7 mouse cellular contexts compared by ENCODE assay signal in the genomic region with DNA sequence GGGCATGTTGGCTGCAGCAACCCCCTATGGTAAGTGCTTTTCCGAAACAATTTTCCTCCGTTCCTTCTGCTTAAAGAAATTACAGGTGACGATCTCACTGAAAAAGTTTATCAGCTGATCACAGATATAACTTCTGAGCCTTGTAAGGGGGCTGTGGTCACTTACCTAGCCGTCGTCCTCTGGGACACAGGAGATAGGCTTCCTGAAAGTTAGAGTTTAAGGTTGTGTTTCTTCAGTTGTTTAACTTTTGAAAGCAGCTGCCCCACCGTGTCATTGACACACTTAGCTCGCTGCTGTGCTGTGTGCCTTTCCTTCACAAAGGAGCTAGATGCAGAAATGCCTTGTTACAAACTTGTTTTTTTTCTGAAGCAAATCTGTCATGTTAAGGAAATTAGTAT. TPM values are rescaled to one million over a fixed set of nuclear protein-coding genes. Genes with fewer than 3 reads are reported as not detected.
DNase-seq lines count a peak whose midpoint lies in the region; ATAC-seq and TF ChIP-seq lines count a peak whose summit lies in the region.

No protein-coding gene starts in this region.

- H3K36me3 ChIP-seq in lung, embryonic 14.5 days (ENCODE audit: insufficient read depth), result no peaks in the 10 kb centered on the region
- H3K36me3 ChIP-seq in erythroblast, embryonic 14.5 days (ENCODE audit: control insufficient read depth), result peaks cover 19% of the 10 kb centered on the region
- peaks cover 13% of the 10 kb centered on the region for H3K36me3 ChIP-seq in liver, embryonic 13.5 days
- no peaks in the 10 kb centered on the region for H3K36me3 ChIP-seq in stomach, embryonic 16.5 days (ENCODE audit: control insufficient read depth, insufficient read depth, low read length)

- peak overlapping the region; percentile 37 for H3K4me2 ChIP-seq in lung, embryonic 14.5 days
- peak overlapping the region; percentile 72 for H3K4me2 ChIP-seq in liver, embryonic 13.5 days
- peak overlapping the region; percentile 42 for H3K4me2 ChIP-seq in stomach, embryonic 16.5 days (ENCODE audit: low read depth, low read length)

- TF ChIP-seq CTCF in lung, embryonic 14.5 days (IDR thresholded peaks at IDR 0.05; ENCODE audit: low read depth), result no peak

- WGBS in lung, embryonic 14.5 days, result 56% methylated on average over 7 of the region's 7 CpGs
- WGBS in liver, embryonic 13.5 days (ENCODE audit: insufficient replicate concordance), result 11% methylated on average over 7 of the region's 7 CpGs
- WGBS in stomach, embryonic 16.5 days, result 56% methylated on average over 7 of the region's 7 CpGs

- no peaks in the 10 kb centered on the region for H3K27me3 ChIP-seq in lung, embryonic 14.5 days (ENCODE audit: insufficient read depth, low read length)
- no peaks in the 10 kb centered on the region for H3K27me3 ChIP-seq in erythroblast, embryonic 14.5 days (ENCODE audit: control insufficient read depth)
- H3K27me3 ChIP-seq in liver, embryonic 13.5 days, result no peaks in the 10 kb centered on the region
- no peaks in the 10 kb centered on the region for H3K27me3 ChIP-seq in stomach, embryonic 16.5 days (ENCODE audit: control insufficient read depth, insufficient read depth, low read length)

- H3K4me3 ChIP-seq in lung, embryonic 14.5 days (ENCODE audit: low read depth, low read length), result peak overlapping the region; percentile 2; the same call in 1 of the 2 replicates
- peak overlapping the region; percentile 66 for H3K4me3 ChIP-seq in erythroblast, embryonic 14.5 days (replicated peaks)
- H3K4me3 ChIP-seq in liver, embryonic 13.5 days (replicated peaks), result peak overlapping the region; percentile 64
- H3K4me3 ChIP-seq in stomach, embryonic 16.5 days (replicated peaks; ENCODE audit: low read length), result peak overlapping the region; percentile 20

- H3K27ac ChIP-seq in lung, embryonic 14.5 days (ENCODE audit: low read depth), result peak overlapping the region; percentile 42; the same call in 1 of the 2 replicates
- H3K27ac ChIP-seq in liver, embryonic 13.5 days, result peak overlapping the region; percentile 95
- H3K27ac ChIP-seq in stomach, embryonic 16.5 days (ENCODE audit: low read length), result peak overlapping the region; percentile 60

- 0 out of 2 replicates have a peak overlapping the region, but pooled peaks have one; percentile 4 for H3K9ac ChIP-seq in lung, embryonic 14.5 days
- peak overlapping the region; percentile 72 for H3K9ac ChIP-seq in liver, embryonic 13.5 days
- H3K9ac ChIP-seq in stomach, embryonic 16.5 days (ENCODE audit: low read length), result 0 out of 2 replicates have a peak overlapping the region, but pooled peaks have one; percentile 4

- ATAC-seq in lung, embryonic 14.5 days (ENCODE audit: insufficient read depth), result no peak
- peak; percentile 58 for ATAC-seq in liver, embryonic 13.5 days (ENCODE audit: low read depth)
- ATAC-seq in stomach, embryonic 16.5 days (ENCODE audit: insufficient read depth, low FRiP score), result no peak

- DNase-seq in lung, embryonic 14.5 days, result no peak
- no peak for DNase-seq in lung, postnatal 10 days
- DNase-seq in liver, embryonic 13.5 days, result no peak
- DNase-seq in kidney, postnatal 10 days, result no peak
- DNase-seq in lung, postnatal 36 days, result no peak

- no peaks in the 10 kb centered on the region for H3K9me3 ChIP-seq in lung, embryonic 14.5 days (ENCODE audit: low read depth, low read length)
- peaks cover 13% of the 10 kb centered on the region for H3K9me3 ChIP-seq in erythroblast, embryonic 14.5 days (ENCODE audit: control insufficient read depth, low read length)
- H3K9me3 ChIP-seq in liver, embryonic 13.5 days (replicated peaks), result peaks cover 8% of the 10 kb centered on the region
- peaks cover 3% of the 10 kb centered on the region; the same call in 1 of the 2 replicates for H3K9me3 ChIP-seq in stomach, embryonic 16.5 days (replicated peaks; ENCODE audit: control insufficient read depth, low read length)

- H3K4me1 ChIP-seq in lung, embryonic 14.5 days (ENCODE audit: insufficient read depth), result no peaks in the 10 kb centered on the region
- H3K4me1 ChIP-seq in erythroblast, embryonic 14.5 days (ENCODE audit: control insufficient read depth), result peaks cover 29% of the 10 kb centered on the region
- peaks cover 36% of the 10 kb centered on the region for H3K4me1 ChIP-seq in liver, embryonic 13.5 days (replicated peaks)
- no peaks in the 10 kb centered on the region for H3K4me1 ChIP-seq in stomach, embryonic 16.5 days (ENCODE audit: control insufficient read depth, insufficient read depth, low read length)

RNA-seq across cellular contexts. Expression of gene Lrrc39, which starts 0.3 kb away (rescaled TPM):
- polyA plus RNA-seq in lung, embryonic 14.5 days (2014; fragmentation: Nextera tagmentation; extraction: Ambion mirVana), result 0.22 and 0.96 TPM in 2 replicates
- polyA plus RNA-seq in erythroblast, embryonic 14.5 days (2012), result 0.01 TPM in 1 of 2 replicates, not detected in the other
- 3.3 and 3.4 TPM in 2 replicates for polyA plus RNA-seq in liver, embryonic 13.5 days (2015; fragmentation: Nextera tagmentation; extraction: Ambion mirVana)
- 1.5 and 3.2 TPM in 2 replicates for polyA plus RNA-seq in stomach, embryonic 16.5 days (2015; fragmentation: Nextera tagmentation; extraction: Ambion mirVana)

RNA-seq across cellular contexts. Expression of gene Sass6, which starts 31.7 kb away (rescaled TPM):
- polyA plus RNA-seq in lung, embryonic 14.5 days (2014; fragmentation: Nextera tagmentation; extraction: Ambion mirVana), result 30.5 and 30.6 TPM in 2 replicates
- 1.1 and 1.4 TPM in 2 replicates for polyA plus RNA-seq in erythroblast, embryonic 14.5 days (2012)
- polyA plus RNA-seq in liver, embryonic 13.5 days (2015; fragmentation: Nextera tagmentation; extraction: Ambion mirVana), result 20.7 and 27.2 TPM in 2 replicates
- polyA plus RNA-seq in stomach, embryonic 16.5 days (2015; fragmentation: Nextera tagmentation; extraction: Ambion mirVana), result 16.5 and 16.6 TPM in 2 replicates

RNA-seq across cellular contexts. Expression of gene Dbt, which starts 50.2 kb away (rescaled TPM):
- 15.1 and 15.7 TPM in 2 replicates for polyA plus RNA-seq in lung, embryonic 14.5 days (2014; fragmentation: Nextera tagmentation; extraction: Ambion mirVana)
- 0.02 and 0.03 TPM in 2 replicates for polyA plus RNA-seq in erythroblast, embryonic 14.5 days (2012)
- 9.1 and 11.9 TPM in 2 replicates for polyA plus RNA-seq in liver, embryonic 13.5 days (2015; fragmentation: Nextera tagmentation; extraction: Ambion mirVana)
- polyA plus RNA-seq in stomach, embryonic 16.5 days (2015; fragmentation: Nextera tagmentation; extraction: Ambion mirVana), result 23.0 and 24.2 TPM in 2 replicates

RNA-seq across cellular contexts. Expression of gene Trmt13, which starts 51.3 kb away (rescaled TPM):
- 24.8 and 25.4 TPM in 2 replicates for polyA plus RNA-seq in lung, embryonic 14.5 days (2014; fragmentation: Nextera tagmentation; extraction: Ambion mirVana)
- polyA plus RNA-seq in erythroblast, embryonic 14.5 days (2012), result 0.10 and 0.17 TPM in 2 replicates
- 9.5 and 11.8 TPM in 2 replicates for polyA plus RNA-seq in liver, embryonic 13.5 days (2015; fragmentation: Nextera tagmentation; extraction: Ambion mirVana)
- 25.7 and 25.9 TPM in 2 replicates for polyA plus RNA-seq in stomach, embryonic 16.5 days (2015; fragmentation: Nextera tagmentation; extraction: Ambion mirVana)

RNA-seq across cellular contexts. Expression of gene Rtca, which starts 55.1 kb away (rescaled TPM):
- polyA plus RNA-seq in lung, embryonic 14.5 days (2014; fragmentation: Nextera tagmentation; extraction: Ambion mirVana), result 70.6 and 80.6 TPM in 2 replicates
- 3.6 and 4.7 TPM in 2 replicates for polyA plus RNA-seq in erythroblast, embryonic 14.5 days (2012)
- 40.3 and 43.3 TPM in 2 replicates for polyA plus RNA-seq in liver, embryonic 13.5 days (2015; fragmentation: Nextera tagmentation; extraction: Ambion mirVana)
- 57.3 and 59.6 TPM in 2 replicates for polyA plus RNA-seq in stomach, embryonic 16.5 days (2015; fragmentation: Nextera tagmentation; extraction: Ambion mirVana)

Comparison
In these comparisons a context has a peak if more than half of its experiments do, and no peak if none do; other contexts are left out.
1. H3K27ac ChIP-seq: peak in every context shown above with its lines; median percentile 95 in liver, embryonic 13.5 days; 60 in stomach, embryonic 16.5 days; 42 in lung, embryonic 14.5 days.
2. H3K4me3 ChIP-seq: peak in every context shown above with its lines; median percentile 66 in erythroblast, embryonic 14.5 days; 64 in liver, embryonic 13.5 days; 20 in stomach, embryonic 16.5 days; 2 in lung, embryonic 14.5 days.
3. H3K9ac ChIP-seq: peak in every context shown above with its lines; median percentile 72 in liver, embryonic 13.5 days; 4 in lung, embryonic 14.5 days; 4 in stomach, embryonic 16.5 days.